Comparison of ENCODE assay signal across 8 mouse cellular contexts in the genomic region with DNA sequence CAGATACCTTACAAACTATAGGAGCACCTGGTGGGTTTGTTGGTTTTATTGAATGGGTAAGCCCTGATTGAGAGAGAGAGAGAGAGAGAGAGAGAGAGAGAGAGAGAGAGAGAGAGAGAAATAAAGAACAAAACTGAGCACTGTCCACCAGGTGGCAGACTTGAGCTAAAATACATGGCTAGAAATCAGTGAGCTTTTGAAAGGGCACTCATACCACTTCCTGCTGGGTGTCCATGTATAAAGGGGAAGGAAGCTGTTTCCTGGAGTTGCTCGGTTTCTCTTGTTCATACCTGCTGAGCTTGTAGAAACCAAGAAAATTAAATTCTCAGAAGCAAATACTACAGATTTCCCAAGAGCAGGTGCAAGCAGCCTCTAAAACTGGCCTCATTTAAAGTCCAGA.
DNase-seq lines count a peak whose midpoint lies in the region; ATAC-seq and TF ChIP-seq lines count a peak whose summit lies in the region.

No protein-coding gene starts in this region.

- TF ChIP-seq EP300 in liver, postnatal 0 days (IDR thresholded peaks at IDR 0.05; ENCODE audit: low read depth) = peak; percentile 16; the same call in 1 of the 2 replicates

- H3K9ac ChIP-seq in hindbrain, embryonic 13.5 days = no peak overlapping the region
- H3K9ac ChIP-seq in liver, postnatal 0 days (replicated peaks) = no peak overlapping the region

- no peak for DNase-seq in frontal cortex, postnatal 14 days (ENCODE audit: low spot score in 2 of 2)
- DNase-seq in 3T3-L1 (ENCODE audit: low read depth, low spot score) = peak; percentile 86
- peak; percentile 83 for DNase-seq in adrenal gland, postnatal 14 days
- peak; percentile 66 for DNase-seq in embryonic facial prominence, embryonic 10.5 days (ENCODE audit: low spot score)
- DNase-seq in liver, postnatal 0 days = peak; percentile 81
- DNase-seq in right cerebral cortex, postnatal 4 days = peak; percentile 80

- peak; percentile 51; the same call in 1 of the 2 replicates for ATAC-seq in frontal cortex, adult (ENCODE audit: low TSS enrichment)
- 0 out of 2 replicates have a peak, but pooled peaks have one; percentile 25 for ATAC-seq in hindbrain, embryonic 13.5 days (ENCODE audit: low FRiP score)
- ATAC-seq in liver, postnatal 0 days = peak; percentile 69

- WGBS in embryonic facial prominence, embryonic 10.5 days = 8% methylated on average over 1 of the region's 1 CpGs
- 3% methylated on average over 1 of the region's 1 CpGs for WGBS in hindbrain, embryonic 13.5 days
- WGBS in liver, postnatal 0 days (ENCODE audit: insufficient replicate concordance) = 6% methylated on average over 1 of the region's 1 CpGs

- TF ChIP-seq CTCF in liver, postnatal 0 days (IDR thresholded peaks at IDR 0.05; ENCODE audit: low read depth) = peak; percentile 83

- H3K4me2 ChIP-seq in hindbrain, embryonic 13.5 days = no peak overlapping the region
- no peak overlapping the region for H3K4me2 ChIP-seq in liver, postnatal 0 days (ENCODE audit: low read depth, low read length)

- peaks cover 76% of the 10 kb centered on the region for H3K36me3 ChIP-seq in embryonic facial prominence, embryonic 10.5 days (replicated peaks)
- H3K36me3 ChIP-seq in hindbrain, embryonic 13.5 days = peaks cover 35% of the 10 kb centered on the region
- no peaks in the 10 kb centered on the region for H3K36me3 ChIP-seq in liver, postnatal 0 days (replicated peaks; ENCODE audit: insufficient read depth, low read length)

- H3K27me3 ChIP-seq in embryonic facial prominence, embryonic 10.5 days (replicated peaks; ENCODE audit: low read depth, poor library complexity, severe bottlenecking) = no peaks in the 10 kb centered on the region
- no peaks in the 10 kb centered on the region for H3K27me3 ChIP-seq in hindbrain, embryonic 13.5 days
- no peaks in the 10 kb centered on the region for H3K27me3 ChIP-seq in liver, postnatal 0 days (ENCODE audit: insufficient read depth, low read length)

- H3K9me3 ChIP-seq in embryonic facial prominence, embryonic 10.5 days = no peaks in the 10 kb centered on the region
- H3K9me3 ChIP-seq in hindbrain, embryonic 13.5 days = no peaks in the 10 kb centered on the region
- H3K9me3 ChIP-seq in liver, postnatal 0 days (ENCODE audit: low read length) = no peaks in the 10 kb centered on the region

- H3K27ac ChIP-seq in embryonic facial prominence, embryonic 10.5 days (replicated peaks) = no peak overlapping the region
- no peak overlapping the region for H3K27ac ChIP-seq in hindbrain, embryonic 13.5 days
- H3K27ac ChIP-seq in liver, postnatal 0 days (ENCODE audit: low read depth) = no peak overlapping the region

- peaks cover 4% of the 10 kb centered on the region; the same call in 1 of the 2 replicates for H3K4me1 ChIP-seq in embryonic facial prominence, embryonic 10.5 days
- peaks cover 17% of the 10 kb centered on the region; the same call in 1 of the 2 replicates for H3K4me1 ChIP-seq in hindbrain, embryonic 13.5 days (replicated peaks)
- peaks cover 16% of the 10 kb centered on the region for H3K4me1 ChIP-seq in liver, postnatal 0 days (ENCODE audit: insufficient read depth)

- H3K4me3 ChIP-seq in embryonic facial prominence, embryonic 10.5 days = no peak overlapping the region
- H3K4me3 ChIP-seq in hindbrain, embryonic 13.5 days = no peak overlapping the region
- no peak overlapping the region for H3K4me3 ChIP-seq in liver, postnatal 0 days (ENCODE audit: low read depth, low read length)

Comparison
In these comparisons a context has a peak if more than half of its experiments do, and no peak if none do; other contexts are left out.
1. DNase-seq: peak in 3T3-L1 (single experiment), adrenal gland, postnatal 14 days (single experiment), embryonic facial prominence, embryonic 10.5 days (single experiment), liver, postnatal 0 days (single experiment) and right cerebral cortex, postnatal 4 days (single experiment); none in frontal cortex, postnatal 14 days (0 of 2).
2. Peak in every context shown above with its lines, with median percentiles within 50 percentile points of each other: ATAC-seq.